Mouse (Mus musculus) C2C12 (cell line): ENCODE measurements around the gene Fam3c.

ENCODE experiments used
- CEBPB ChIP-seq: IDR thresholded peaks from one replicate; pipeline ENCODE4 v1.6.1; 2011; ENCODE audit warnings: low read depth, mild to moderate bottlenecking, control low read depth, moderate library complexity
- CTCF ChIP-seq: IDR thresholded peaks from one replicate; pipeline ENCODE4 v1.5.1; 2011; ENCODE audit not compliant: control insufficient read depth, insufficient read depth, insufficient read length
- FOSL1 ChIP-seq: IDR thresholded peaks from one replicate; pipeline ENCODE4 v1.8.0; 2011; ENCODE audit warnings: mild to moderate bottlenecking, low read length; ENCODE audit not compliant: poor library complexity, insufficient read depth, severe bottlenecking
- MAX ChIP-seq: IDR thresholded peaks from one replicate; pipeline ENCODE4 v1.6.1; 2011; ENCODE audit warnings: mild to moderate bottlenecking, control low read depth
- MYOD1 ChIP-seq: IDR thresholded peaks from one replicate; pipeline ENCODE4 v1.6.1; 2011; ENCODE audit warnings: low read depth; ENCODE audit not compliant: control insufficient read depth, insufficient read length
- MYOG ChIP-seq: IDR thresholded peaks from one replicate; pipeline ENCODE4 v1.6.1; 2011; ENCODE audit not compliant: control insufficient read depth, insufficient read length; ENCODE audit errors: extremely low read depth
- USF1 ChIP-seq: IDR thresholded peaks from one replicate; pipeline ENCODE4 v1.6.1; 2011; ENCODE audit warnings: low read depth, mild to moderate bottlenecking, control low read depth, moderate library complexity

- TF ChIP-seq CTCF (no peak), MAX (no peak), USF1 (no peak), MYOD1 (no peak), CEBPB (no peak), MYOG (no peak), FOSL1 (no peak)
These were observed 88.0 kb downstream of the Fam3c start for GRCm38 (mm10) chr6:22267807-22268667.
